Mouse (Mus musculus): Measurements from ENCODE around the gene Ccnl2.

Gene Ccnl2

GRCm38 (mm10) chr4:155871404-155871803 is 59.1 kb downstream of the Ccnl2 start:
- DNase-seq: no peak

All from spleen, adult 18-20 months (tissue).